Mouse (Mus musculus) thymus, adult 2 months (tissue): ENCODE data around the gene 6030458C11Rik. TPM values are rescaled to one million over a fixed set of nuclear protein-coding genes. Genes with fewer than 3 reads are reported as not detected.
A peak's percentile ranks its signal among the peaks of the same experiment; 100 is the strongest.

Experiments
- DNase-seq: peaks from one replicate; pipeline ENCODE4 v3.0.0; 2021
- H3K27ac ChIP-seq: fragments of 200-500 bp; 2 replicates; pipeline ENCODE4 v1.5.1; 2012; ENCODE audit warnings: low read length, control low read depth; ENCODE audit not compliant: control insufficient read depth, insufficient read depth
- H3K27me3 ChIP-seq: fragments of 200-500 bp; 2 replicates; pipeline ENCODE4 v1.6.1; 2012; ENCODE audit warnings: mild to moderate bottlenecking, low read length, moderate library complexity, mixed read lengths; ENCODE audit not compliant: control insufficient read depth, insufficient read depth
- H3K36me3 ChIP-seq: fragments of 200-500 bp; 2 replicates; pipeline ENCODE4 v1.6.1; 2012; ENCODE audit warnings: mild to moderate bottlenecking, low read length, moderate library complexity; ENCODE audit not compliant: control insufficient read depth, insufficient read depth
- H3K4me1 ChIP-seq: fragments of 200-500 bp; replicated peaks from 2 replicates; pipeline ENCODE4 v1.6.1; 2012; ENCODE audit warnings: low read length; ENCODE audit not compliant: control insufficient read depth, insufficient read depth
- H3K4me3 ChIP-seq: fragments of 200-500 bp; 2 replicates; pipeline ENCODE4 v1.5.1; 2012; ENCODE audit warnings: mild to moderate bottlenecking, low read length, control low read depth, moderate library complexity; ENCODE audit not compliant: control insufficient read depth, insufficient read depth
- CTCF ChIP-seq: fragments of 200-500 bp; IDR thresholded peaks from 2 replicates; pipeline ENCODE4 v1.5.1; 2012; ENCODE audit warnings: mild to moderate bottlenecking, control low read depth, low read length, moderate library complexity, borderline replicate concordance; ENCODE audit not compliant: control insufficient read depth, poor library complexity, insufficient read depth; ENCODE audit errors: extremely low read depth
- POLR2A ChIP-seq: fragments of 200-500 bp; IDR thresholded peaks from 2 replicates; pipeline ENCODE4 v1.6.1; 2012; ENCODE audit warnings: mild to moderate bottlenecking, low read length, control low read depth, moderate library complexity; ENCODE audit not compliant: control insufficient read depth, poor library complexity, insufficient read depth; ENCODE audit errors: extremely low read depth
- WGBS: fragments of 180-500 bp; shearing (Covaris S2); methylation state at CpG from one replicate; pipeline ENCODE4 v1.1.7; 2018; 5-methylcytosine and 5-hydroxymethylcytosine counted together
- polyA plus RNA-seq: library from polyadenylated mRNA; depleted of rRNA; stranded (reverse); fragments of >200 nt; gene quantifications from 2 replicates; pipeline ENCODE4 v1.2.3, GENCODE M21; 2012

Gene 6030458C11Rik
- polyA plus RNA-seq, 1 experiment: 13.5 TPM

GRCm38 (mm10) chr15:12834231-12834630 is 9.8 kb upstream of the 6030458C11Rik start:
- peaks cover 33% of the 10 kb centered on the region for H3K36me3 ChIP-seq
- H3K4me1 ChIP-seq: no peaks in the 10 kb centered on the region
- TF ChIP-seq POLR2A: no peak
- H3K27ac ChIP-seq: no peak overlapping the region
- WGBS: 97% methylated on average over 24 of the region's 24 CpGs
- H3K4me3 ChIP-seq: no peak overlapping the region
- no peaks in the 10 kb centered on the region for H3K27me3 ChIP-seq
- DNase-seq: no peak

GRCm38 (mm10) chr15:12833385-12833784 is 8.9 kb upstream of the 6030458C11Rik start:
- WGBS: 99% methylated on average over 31 of the region's 31 CpGs
- Histone ChIP-seq H3K4me3 (no peak overlapping the region), H3K36me3 (peaks cover 35% of the 10 kb centered on the region), H3K27ac (no peak overlapping the region), H3K27me3 (no peaks in the 10 kb centered on the region), H3K4me1 (no peaks in the 10 kb centered on the region)
- no peak for TF ChIP-seq CTCF
- no peak for DNase-seq

DNA sequence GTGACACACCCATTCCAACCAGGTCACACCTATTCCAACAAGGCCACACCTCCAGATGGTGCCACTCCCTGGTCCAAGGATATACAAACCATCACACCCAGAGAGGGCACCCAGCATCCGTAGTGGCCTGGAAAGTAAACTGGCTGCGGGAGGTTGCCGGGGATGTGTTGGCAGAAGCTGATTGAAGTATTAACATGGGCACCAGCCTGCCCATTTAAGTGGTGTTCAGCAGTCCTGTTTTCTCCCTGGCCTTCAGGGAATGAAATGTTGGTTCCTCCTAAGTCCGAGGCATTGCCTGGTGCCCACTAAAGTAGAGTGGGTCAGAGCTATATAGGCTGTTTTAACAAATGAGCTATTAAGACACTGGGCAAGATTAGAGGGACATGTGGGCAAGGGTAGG is 8.2 kb upstream of the 6030458C11Rik start:
- H3K27ac ChIP-seq: no peak overlapping the region
- H3K4me1 ChIP-seq: no peaks in the 10 kb centered on the region
- peaks cover 31% of the 10 kb centered on the region for H3K36me3 ChIP-seq
- no peaks in the 10 kb centered on the region for H3K27me3 ChIP-seq
- WGBS: 97% methylated on average over 4 of the region's 4 CpGs
- no peak overlapping the region for H3K4me3 ChIP-seq
- DNase-seq: no peak
- TF ChIP-seq CTCF: no peak
- no peak for TF ChIP-seq POLR2A

DNA sequence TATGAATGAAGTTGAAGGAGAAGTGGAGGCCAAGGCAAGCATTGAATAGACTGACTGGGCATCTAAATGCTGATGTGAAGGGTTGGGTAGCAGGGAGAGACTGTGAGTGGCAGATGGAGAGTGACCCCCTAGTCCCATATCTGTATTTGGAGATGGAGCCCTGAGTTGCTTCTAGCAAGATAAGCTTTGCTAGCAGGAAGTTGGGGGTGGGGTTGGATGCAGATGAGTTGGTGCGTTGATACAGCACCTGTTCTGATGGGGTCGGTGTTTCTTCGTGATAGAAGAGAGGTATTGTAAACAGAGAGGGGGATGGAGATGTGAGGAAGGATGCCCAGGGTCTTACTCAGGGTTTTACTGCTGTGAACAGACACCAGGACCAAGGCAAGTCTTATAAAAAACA is 5.4 kb upstream of the 6030458C11Rik start:
- no peaks in the 10 kb centered on the region for H3K27me3 ChIP-seq
- H3K36me3 ChIP-seq: peaks cover 19% of the 10 kb centered on the region
- peaks cover 7% of the 10 kb centered on the region for H3K4me1 ChIP-seq
- WGBS: 91% methylated on average over 3 of the region's 3 CpGs
- no peak overlapping the region for H3K27ac ChIP-seq
- no peak for TF ChIP-seq CTCF
- no peak for TF ChIP-seq POLR2A
- H3K4me3 ChIP-seq: no peak overlapping the region
- no peak for DNase-seq

GRCm38 (mm10) chr15:12825408-12825807 is 959 bp upstream of the 6030458C11Rik start:
- Histone ChIP-seq H3K4me1 (peaks cover 7% of the 10 kb centered on the region), H3K36me3 (peaks cover 11% of the 10 kb centered on the region; the same call in 1 of the 2 replicates), H3K4me3 (peak overlapping the region; percentile 85), H3K27ac (no peak overlapping the region), H3K27me3 (no peaks in the 10 kb centered on the region)
- TF ChIP-seq CTCF (no peak), POLR2A (no peak)
- DNase-seq: no peak
- 69% methylated on average over 12 of the region's 12 CpGs for WGBS

- no peak overlapping the region for H3K27ac ChIP-seq
- no peaks in the 10 kb centered on the region for H3K27me3 ChIP-seq
- DNase-seq: peak; percentile 58
- peaks cover 7% of the 10 kb centered on the region for H3K4me1 ChIP-seq
- under 1% methylated on average over 31 of the region's 31 CpGs for WGBS
- H3K4me3 ChIP-seq: peak overlapping the region; percentile 85
- H3K36me3 ChIP-seq: peaks cover 11% of the 10 kb centered on the region; the same call in 1 of the 2 replicates
- TF ChIP-seq POLR2A (no peak), CTCF (0 out of 2 replicates have a peak, but pooled peaks have one; percentile 31)
These were observed 516 bp upstream of the 6030458C11Rik start for GRCm38 (mm10) chr15:12824965-12825364.

- H3K27ac ChIP-seq: no peak overlapping the region
These were observed 862 bp downstream of the 6030458C11Rik start for GRCm38 (mm10) chr15:12823455-12824119.

More at GRCm38 (mm10) chr15:12823455-12824119, 862 bp downstream of the 6030458C11Rik start:
- Histone ChIP-seq H3K27me3 (no peaks in the 10 kb centered on the region), H3K36me3 (peaks cover 16% of the 10 kb centered on the region), H3K4me1 (peaks cover 7% of the 10 kb centered on the region), H3K4me3 (no peak overlapping the region)
- TF ChIP-seq POLR2A (no peak), CTCF (no peak)
- 96% methylated on average over 2 of the region's 2 CpGs for WGBS
- DNase-seq: no peak
